Mouse (Mus musculus): ENCODE data around the gene Trib2. TPM values are rescaled to one million over a fixed set of nuclear protein-coding genes. Genes with fewer than 3 reads are reported as not detected.

Gene Trib2
- polyA plus RNA-seq (2014; fragmentation: Nextera tagmentation; extraction: Ambion mirVana): 63.3 and 71.3 TPM in 2 replicates

DNA sequence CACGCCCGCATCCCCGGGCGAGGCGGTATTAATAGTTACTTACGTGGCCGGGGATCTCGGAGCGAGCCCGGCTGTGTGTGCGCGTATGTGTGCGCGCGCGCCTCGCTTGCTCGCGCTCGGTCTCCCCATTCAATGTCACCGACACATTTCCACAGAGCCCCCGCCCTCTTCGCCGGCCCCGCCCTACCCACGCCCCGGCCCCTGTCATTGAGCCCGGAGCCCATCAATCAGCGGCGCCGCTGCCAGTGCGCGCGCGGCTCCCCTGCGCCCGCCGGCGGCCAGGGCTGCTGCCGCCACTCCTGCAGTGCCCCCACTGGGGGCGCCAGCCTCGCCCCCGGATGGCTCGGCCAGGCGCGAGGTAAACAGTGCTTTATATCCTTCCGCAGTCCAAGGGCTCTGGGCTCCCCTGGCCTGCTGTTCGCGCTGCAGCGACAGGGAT, at the start of gene Trib2:
TSS of gene Trib2 (minus strand) at position 183 of the 439 bp plus-strand sequence.
- Histone ChIP-seq H3K4me3 (ENCODE audit: low read depth, low read length) (peak within 1 kb of the TSS; percentile 79), H3K27me3 (ENCODE audit: control insufficient read depth, insufficient read depth, low read length) (no peaks in the 10 kb centered on the region), H3K9me3 (ENCODE audit: control insufficient read depth, low read length) (no peaks in the 10 kb centered on the region), H3K27ac (ENCODE audit: low read depth, low read length) (peak within 1 kb of the TSS; percentile 94), H3K36me3 (ENCODE audit: control insufficient read depth, insufficient read depth, low read length) (no peaks in the 10 kb centered on the region), H3K9ac (ENCODE audit: low read depth, low read length) (peak within 1 kb of the TSS; percentile 90), H3K4me2 (replicated peaks; ENCODE audit: low read depth, low read length) (peak within 1 kb of the TSS; percentile 61), H3K4me1 (replicated peaks; ENCODE audit: control insufficient read depth, insufficient read depth, low read length) (no peaks in the 10 kb centered on the region)
- DNase-seq (ENCODE audit: low spot score) (peak; percentile 95), ATAC-seq (ENCODE audit: low FRiP score) (peak; percentile 90)
- under 1% methylated on average over 50 of the region's 50 CpGs for WGBS

GRCm38 (mm10) chr12:15858005-15858404, 41.3 kb upstream of the Trib2 start:
- WGBS: 89% methylated on average over 4 of the region's 4 CpGs

DNA sequence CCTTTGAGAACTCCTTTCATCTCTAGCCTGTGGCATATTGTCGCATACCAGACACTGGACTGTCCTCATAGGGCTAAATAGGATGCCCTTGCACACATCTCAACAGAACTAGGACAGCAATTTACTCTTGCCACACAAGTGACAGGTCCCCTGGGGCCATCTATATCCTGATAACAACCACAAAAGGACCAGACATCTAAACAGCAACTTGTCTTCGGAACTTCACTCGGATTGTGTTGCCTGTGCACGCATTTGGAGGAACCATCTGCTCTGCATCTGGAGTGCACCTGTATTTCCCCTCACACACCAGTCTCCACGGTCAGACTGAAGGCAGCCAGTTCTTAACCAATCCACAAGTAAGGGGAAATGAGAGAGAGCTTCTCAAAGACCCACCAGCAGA, 39.2 kb upstream of the Trib2 start:
- Histone ChIP-seq H3K4me3 (ENCODE audit: low read depth, low read length) (no peak overlapping the region), H3K9me3 (ENCODE audit: control insufficient read depth, low read length) (no peaks in the 10 kb centered on the region), H3K27ac (ENCODE audit: low read depth, low read length) (no peak overlapping the region), H3K9ac (ENCODE audit: low read depth, low read length) (no peak overlapping the region), H3K4me1 (replicated peaks; ENCODE audit: control insufficient read depth, insufficient read depth, low read length) (no peaks in the 10 kb centered on the region; the same call in 1 of the 2 replicates), H3K4me2 (replicated peaks; ENCODE audit: low read depth, low read length) (no peak overlapping the region), H3K36me3 (ENCODE audit: control insufficient read depth, insufficient read depth, low read length) (no peaks in the 10 kb centered on the region), H3K27me3 (ENCODE audit: control insufficient read depth, insufficient read depth, low read length) (no peaks in the 10 kb centered on the region)
- DNase-seq (ENCODE audit: low spot score): no peak
- 71% methylated on average over 5 of the region's 5 CpGs for WGBS
- no peak for ATAC-seq (ENCODE audit: low FRiP score)

More at GRCm38 (mm10) chr12:15858005-15858404, 41.3 kb upstream of the Trib2 start:
- Histone ChIP-seq H3K4me3 (ENCODE audit: low read depth, low read length) (no peak overlapping the region), H3K9me3 (ENCODE audit: control insufficient read depth, low read length) (no peaks in the 10 kb centered on the region), H3K9ac (ENCODE audit: low read depth, low read length) (no peak overlapping the region), H3K27ac (ENCODE audit: low read depth, low read length) (no peak overlapping the region), H3K27me3 (ENCODE audit: control insufficient read depth, insufficient read depth, low read length) (no peaks in the 10 kb centered on the region), H3K4me2 (replicated peaks; ENCODE audit: low read depth, low read length) (no peak overlapping the region), H3K36me3 (ENCODE audit: control insufficient read depth, insufficient read depth, low read length) (no peaks in the 10 kb centered on the region), H3K4me1 (replicated peaks; ENCODE audit: control insufficient read depth, insufficient read depth, low read length) (no peaks in the 10 kb centered on the region)
- DNase-seq (ENCODE audit: low spot score) (no peak), ATAC-seq (ENCODE audit: low FRiP score) (no peak)

DNA sequence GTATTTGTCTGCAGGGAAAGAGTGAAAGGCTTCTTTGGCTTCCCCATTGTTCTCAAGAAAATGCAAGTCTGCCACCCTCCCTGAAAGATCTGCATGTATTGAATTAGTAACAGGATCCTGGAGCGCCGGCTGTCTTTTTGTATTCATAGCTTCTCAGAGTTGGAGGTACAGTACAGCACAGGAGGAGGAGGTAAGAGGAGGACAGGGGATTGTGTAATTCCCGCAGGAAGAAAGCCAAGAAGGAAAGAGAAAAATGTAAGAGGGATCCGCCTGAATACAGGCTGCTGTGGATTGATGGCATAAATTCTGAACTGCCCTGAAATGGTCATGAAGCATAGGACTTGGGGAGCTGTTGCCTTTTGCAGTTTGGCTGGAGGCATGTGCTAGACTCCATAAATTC, 36.1 kb upstream of the Trib2 start:
- no peaks in the 10 kb centered on the region; the same call in 1 of the 2 replicates for H3K4me1 ChIP-seq (replicated peaks; ENCODE audit: control insufficient read depth, insufficient read depth, low read length)
- H3K4me3 ChIP-seq (ENCODE audit: low read depth, low read length): no peak overlapping the region
- WGBS: 47% methylated on average over 4 of the region's 4 CpGs
- ATAC-seq (ENCODE audit: low FRiP score) (no peak), DNase-seq (ENCODE audit: low spot score) (no peak)
- no peaks in the 10 kb centered on the region for H3K36me3 ChIP-seq (ENCODE audit: control insufficient read depth, insufficient read depth, low read length)
- H3K4me2 ChIP-seq (replicated peaks; ENCODE audit: low read depth, low read length): no peak overlapping the region
- H3K27ac ChIP-seq (ENCODE audit: low read depth, low read length): no peak overlapping the region
- H3K9me3 ChIP-seq (ENCODE audit: control insufficient read depth, low read length): no peaks in the 10 kb centered on the region
- no peak overlapping the region for H3K9ac ChIP-seq (ENCODE audit: low read depth, low read length)
- H3K27me3 ChIP-seq (ENCODE audit: control insufficient read depth, insufficient read depth, low read length): no peaks in the 10 kb centered on the region

GRCm38 (mm10) chr12:15852031-15852430, 35.3 kb upstream of the Trib2 start:
- Histone ChIP-seq H3K4me2 (replicated peaks; ENCODE audit: low read depth, low read length) (no peak overlapping the region), H3K4me3 (ENCODE audit: low read depth, low read length) (no peak overlapping the region), H3K4me1 (replicated peaks; ENCODE audit: control insufficient read depth, insufficient read depth, low read length) (no peaks in the 10 kb centered on the region; the same call in 1 of the 2 replicates), H3K9ac (ENCODE audit: low read depth, low read length) (no peak overlapping the region), H3K27me3 (ENCODE audit: control insufficient read depth, insufficient read depth, low read length) (no peaks in the 10 kb centered on the region), H3K9me3 (ENCODE audit: control insufficient read depth, low read length) (no peaks in the 10 kb centered on the region), H3K36me3 (ENCODE audit: control insufficient read depth, insufficient read depth, low read length) (no peaks in the 10 kb centered on the region), H3K27ac (ENCODE audit: low read depth, low read length) (no peak overlapping the region)
- 85% methylated on average over 4 of the region's 4 CpGs for WGBS
- DNase-seq (ENCODE audit: low spot score) (no peak), ATAC-seq (ENCODE audit: low FRiP score) (no peak)

- ATAC-seq (ENCODE audit: low FRiP score): no peak
- Histone ChIP-seq H3K4me1 (replicated peaks; ENCODE audit: control insufficient read depth, insufficient read depth, low read length) (no peaks in the 10 kb centered on the region; the same call in 1 of the 2 replicates), H3K4me2 (replicated peaks; ENCODE audit: low read depth, low read length) (no peak overlapping the region), H3K36me3 (ENCODE audit: control insufficient read depth, insufficient read depth, low read length) (no peaks in the 10 kb centered on the region), H3K9ac (ENCODE audit: low read depth, low read length) (no peak overlapping the region), H3K9me3 (ENCODE audit: control insufficient read depth, low read length) (no peaks in the 10 kb centered on the region), H3K4me3 (ENCODE audit: low read depth, low read length) (no peak overlapping the region), H3K27ac (ENCODE audit: low read depth, low read length) (no peak overlapping the region), H3K27me3 (ENCODE audit: control insufficient read depth, insufficient read depth, low read length) (no peaks in the 10 kb centered on the region)
- no peak for DNase-seq (ENCODE audit: low spot score)
- WGBS: 78% methylated on average over 8 of the region's 8 CpGs
Measured at GRCm38 (mm10) chr12:15850441-15850895, 33.7 kb upstream of the Trib2 start.

- no peak overlapping the region for H3K4me3 ChIP-seq (ENCODE audit: low read depth, low read length)
- H3K36me3 ChIP-seq (ENCODE audit: control insufficient read depth, insufficient read depth, low read length): no peaks in the 10 kb centered on the region
- no peak overlapping the region for H3K4me2 ChIP-seq (replicated peaks; ENCODE audit: low read depth, low read length)
- H3K9me3 ChIP-seq (ENCODE audit: control insufficient read depth, low read length): no peaks in the 10 kb centered on the region
- 66% methylated on average over 3 of the region's 3 CpGs for WGBS
- ATAC-seq (ENCODE audit: low FRiP score) (no peak), DNase-seq (ENCODE audit: low spot score) (no peak)
- H3K9ac ChIP-seq (ENCODE audit: low read depth, low read length): no peak overlapping the region
- no peaks in the 10 kb centered on the region; the same call in 1 of the 2 replicates for H3K4me1 ChIP-seq (replicated peaks; ENCODE audit: control insufficient read depth, insufficient read depth, low read length)
- H3K27ac ChIP-seq (ENCODE audit: low read depth, low read length): no peak overlapping the region
- no peaks in the 10 kb centered on the region for H3K27me3 ChIP-seq (ENCODE audit: control insufficient read depth, insufficient read depth, low read length)
Measured at GRCm38 (mm10) chr12:15849861-15850294, 33.2 kb upstream of the Trib2 start.

DNA sequence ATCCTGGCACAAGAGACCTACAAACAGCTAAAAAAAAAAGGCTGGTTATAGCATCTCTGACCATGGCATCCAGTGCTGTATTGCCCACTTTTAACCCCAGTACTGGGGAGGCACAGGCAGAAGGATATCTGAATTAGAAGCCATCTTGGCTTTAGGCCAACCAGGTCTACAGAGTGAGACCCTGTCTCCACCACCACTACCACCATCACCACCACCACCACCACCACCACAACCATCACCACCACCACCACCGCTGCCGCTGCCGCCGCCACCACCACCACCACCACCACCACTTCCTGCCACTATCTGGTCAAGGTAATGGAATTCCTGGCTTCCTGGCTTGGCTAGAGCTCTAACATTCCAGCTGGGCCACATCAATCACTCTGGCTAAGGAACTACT, 31.7 kb upstream of the Trib2 start:
- no peak overlapping the region for H3K4me2 ChIP-seq (replicated peaks; ENCODE audit: low read depth, low read length)
- WGBS: 95% methylated on average over 4 of the region's 4 CpGs
- H3K4me1 ChIP-seq (replicated peaks; ENCODE audit: control insufficient read depth, insufficient read depth, low read length): no peaks in the 10 kb centered on the region; the same call in 1 of the 2 replicates
- H3K9ac ChIP-seq (ENCODE audit: low read depth, low read length): no peak overlapping the region
- no peak overlapping the region for H3K27ac ChIP-seq (ENCODE audit: low read depth, low read length)
- no peaks in the 10 kb centered on the region for H3K9me3 ChIP-seq (ENCODE audit: control insufficient read depth, low read length)
- H3K4me3 ChIP-seq (ENCODE audit: low read depth, low read length): no peak overlapping the region
- H3K27me3 ChIP-seq (ENCODE audit: control insufficient read depth, insufficient read depth, low read length): no peaks in the 10 kb centered on the region
- no peaks in the 10 kb centered on the region for H3K36me3 ChIP-seq (ENCODE audit: control insufficient read depth, insufficient read depth, low read length)
- DNase-seq (ENCODE audit: low spot score): no peak
- ATAC-seq (ENCODE audit: low FRiP score): no peak

DNA sequence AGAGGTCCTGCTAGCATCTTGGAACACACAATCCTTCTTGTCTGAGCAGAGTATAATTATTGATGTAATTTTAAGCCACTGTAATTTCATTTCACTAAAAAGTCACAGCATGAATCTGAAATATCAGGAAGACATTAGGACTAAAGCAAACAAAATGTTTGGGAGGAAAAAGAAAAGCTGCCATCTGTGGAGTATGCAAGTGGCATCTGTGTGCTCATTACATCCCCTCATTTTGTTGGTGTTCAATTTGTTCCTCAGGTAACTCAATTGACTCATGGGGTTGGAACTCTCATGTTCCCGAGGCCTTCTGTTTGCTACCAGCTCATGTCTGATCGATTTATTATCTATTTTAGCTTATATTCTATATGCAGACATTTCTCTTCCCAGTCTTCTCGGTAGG, 28.0 kb upstream of the Trib2 start:
- Histone ChIP-seq H3K4me3 (ENCODE audit: low read depth, low read length) (no peak overlapping the region), H3K4me2 (replicated peaks; ENCODE audit: low read depth, low read length) (no peak overlapping the region), H3K9ac (ENCODE audit: low read depth, low read length) (no peak overlapping the region), H3K27ac (ENCODE audit: low read depth, low read length) (no peak overlapping the region), H3K4me1 (replicated peaks; ENCODE audit: control insufficient read depth, insufficient read depth, low read length) (no peaks in the 10 kb centered on the region), H3K9me3 (ENCODE audit: control insufficient read depth, low read length) (no peaks in the 10 kb centered on the region), H3K27me3 (ENCODE audit: control insufficient read depth, insufficient read depth, low read length) (no peaks in the 10 kb centered on the region), H3K36me3 (ENCODE audit: control insufficient read depth, insufficient read depth, low read length) (no peaks in the 10 kb centered on the region)
- ATAC-seq (ENCODE audit: low FRiP score) (no peak), DNase-seq (ENCODE audit: low spot score) (no peak)
- 78% methylated on average over 3 of the region's 3 CpGs for WGBS
